Mouse (Mus musculus) megakaryocyte-erythroid progenitor cell, adult 5 weeks (primary cell): ENCODE results near the gene Cradd. TPM values are rescaled to one million over a fixed set of nuclear protein-coding genes. Genes with fewer than 3 reads are reported as not detected.

Experiments used
- polyA plus RNA-seq: library from polyadenylated mRNA; stranded (reverse); fragments of >175 nt; gene quantifications from 2 replicates; pipeline ENCODE4 v1.2.3, GENCODE M21; 2012

The Cradd gene
- 11.0 and 13.4 TPM in 2 replicates for polyA plus RNA-seq

GRCm38 (mm10) chr10:95323393-95324277 is at the start of gene Cradd:
Gene Cradd (minus strand): TSS chr10:95324133.

Other genes starting within 250 kb of the Cradd start
- gene Socs2, start 93.0 kb upstream of the Cradd start, polyA plus RNA-seq, result 2.6 and 5.7 TPM in 2 replicates
- gene Mrpl42, start 177.8 kb upstream of the Cradd start, polyA plus RNA-seq, result 15.9 and 17.4 TPM in 2 replicates
- 61.2 and 66.0 TPM in 2 replicates for gene Ube2n, start 191.0 kb upstream of the Cradd start, polyA plus RNA-seq
- 26.0 and 27.4 TPM in 2 replicates for gene Nudt4, start 240.0 kb upstream of the Cradd start, polyA plus RNA-seq